Mouse (Mus musculus) induced T-regulatory cell, adult 2 months (primary cell): ENCODE data around the gene Riox2.

Experiments used
- DNase-seq: peaks from one replicate; pipeline ENCODE4 v3.0.0-alpha.2; 2012; ENCODE audit warnings: low read depth

The Riox2 gene

DNA sequence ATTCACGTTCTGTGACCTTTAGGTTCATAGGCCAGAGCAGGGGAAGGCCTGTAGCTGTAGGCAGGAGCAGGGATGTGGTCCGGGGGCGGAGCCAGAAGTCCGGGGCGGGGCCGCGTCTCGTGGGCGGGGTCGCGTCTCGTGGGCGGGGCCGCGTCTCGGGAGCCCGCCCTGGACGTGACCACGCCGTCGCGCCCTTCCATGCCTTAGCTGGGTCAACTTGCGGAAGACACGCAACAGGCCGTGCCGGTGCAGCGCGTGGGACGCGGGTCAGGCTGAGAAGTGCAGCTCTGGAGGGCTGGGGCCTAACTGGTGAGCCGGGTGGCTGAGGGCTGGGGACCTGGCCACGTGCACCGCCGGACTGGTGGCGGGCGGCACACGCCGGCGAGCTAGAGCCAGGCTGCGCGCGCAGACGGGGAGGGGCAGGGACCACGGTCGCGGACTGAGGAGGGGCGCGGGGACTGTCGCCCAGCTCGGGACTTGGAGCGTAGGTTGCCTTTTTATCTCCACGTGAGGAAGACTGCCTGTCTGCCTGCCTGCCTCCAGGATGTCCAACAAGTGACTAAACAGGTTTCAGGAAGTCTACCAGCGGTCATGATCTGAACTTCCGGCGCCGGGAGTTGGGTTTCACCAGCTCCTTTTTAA lies at the start of gene Riox2:
TSS of gene Riox2 (plus strand) at position 139 of the 642 bp plus-strand sequence.
- DNase-seq, result peak; percentile 93

DNA sequence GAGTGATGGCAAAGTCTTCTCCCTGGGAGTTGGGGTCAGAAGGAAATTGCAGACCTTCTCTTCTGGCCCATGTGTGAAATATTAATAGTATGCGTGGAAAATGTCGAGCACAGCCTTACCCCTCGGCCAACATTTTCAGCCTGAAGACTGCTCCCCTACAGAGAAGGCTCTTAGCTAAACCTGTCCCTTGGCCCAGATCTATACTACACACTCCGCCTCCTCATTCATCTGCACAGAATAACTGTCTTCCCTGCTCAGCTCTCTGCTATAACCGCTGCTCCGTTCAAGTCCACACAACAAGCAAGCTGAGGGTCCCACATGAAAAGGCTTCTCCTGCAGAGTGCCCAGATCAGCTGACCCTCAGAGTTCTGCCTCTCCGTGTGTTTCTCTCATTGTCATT lies 43.6 kb upstream of the Riox2 start:
- DNase-seq, result no peak

DNA sequence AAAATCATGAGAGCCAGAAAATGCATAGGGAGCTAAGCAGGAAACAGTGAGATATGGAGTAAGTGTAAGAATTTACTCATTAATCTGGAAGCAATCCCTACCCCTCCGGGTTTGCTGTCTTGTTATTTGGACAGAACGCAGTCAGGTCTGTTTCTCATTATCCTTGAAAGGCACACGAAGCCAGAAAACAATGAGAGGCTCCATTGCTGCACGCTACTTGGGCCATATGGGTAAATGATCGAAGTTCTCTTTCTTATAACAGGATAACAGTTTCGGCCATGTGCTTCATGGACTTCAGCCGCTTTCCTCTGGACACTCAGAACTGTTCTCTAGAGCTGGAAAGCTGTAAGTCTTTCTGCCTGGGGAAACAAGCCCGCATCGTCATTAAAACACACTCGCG lies 38.4 kb upstream of the Riox2 start:
- no peak for DNase-seq

DNA sequence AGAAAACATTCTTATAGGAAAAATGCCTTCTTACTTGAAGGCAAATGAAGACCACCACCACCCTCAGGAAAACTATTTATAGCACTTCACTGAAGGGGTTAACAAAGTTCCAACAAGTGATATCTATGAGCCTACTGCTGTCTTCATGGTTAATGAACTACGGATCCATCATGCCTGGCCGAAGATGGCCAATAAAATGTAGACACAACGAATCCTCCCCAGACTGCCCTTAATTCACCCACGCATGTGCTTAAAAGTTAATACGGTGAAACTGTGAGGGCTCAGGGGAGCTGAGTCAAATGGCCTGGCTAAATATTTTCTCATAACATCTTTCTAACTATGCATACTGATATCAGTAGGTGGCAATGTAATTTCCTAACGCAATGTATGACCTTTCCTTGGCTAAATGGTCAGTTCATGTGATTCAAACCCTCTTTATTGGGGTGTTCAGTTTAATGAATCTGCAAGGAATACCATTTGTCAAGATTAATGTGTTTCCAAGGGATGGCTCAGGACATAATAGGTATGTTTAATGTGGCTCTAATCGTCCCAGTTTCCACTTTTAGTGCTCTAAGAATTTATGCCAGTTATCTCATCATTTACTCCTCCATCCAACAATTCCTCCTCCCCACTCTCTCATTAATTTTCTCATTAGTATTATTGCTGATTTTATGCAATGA lies 26.6 kb upstream of the Riox2 start:
- no peak for DNase-seq

DNA sequence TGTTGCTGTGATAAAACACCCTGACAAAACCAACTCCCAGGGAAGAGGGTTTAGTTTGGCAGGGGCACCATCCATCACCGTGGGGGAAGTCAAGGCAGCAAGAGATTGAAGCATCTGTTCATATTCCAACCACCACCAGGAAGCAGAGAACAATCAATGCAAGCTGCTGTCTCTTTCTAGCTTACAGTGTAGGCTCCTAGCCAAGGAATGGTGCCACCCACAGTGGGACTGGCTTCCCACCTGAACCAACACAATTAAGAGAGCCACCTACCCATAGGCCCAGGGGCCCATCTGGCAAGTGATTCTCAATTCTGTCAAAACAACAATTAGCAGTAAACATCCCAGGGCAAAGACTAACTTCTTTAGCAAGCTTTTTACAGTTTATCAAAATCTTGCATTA lies 23.4 kb upstream of the Riox2 start:
- no peak for DNase-seq

DNA sequence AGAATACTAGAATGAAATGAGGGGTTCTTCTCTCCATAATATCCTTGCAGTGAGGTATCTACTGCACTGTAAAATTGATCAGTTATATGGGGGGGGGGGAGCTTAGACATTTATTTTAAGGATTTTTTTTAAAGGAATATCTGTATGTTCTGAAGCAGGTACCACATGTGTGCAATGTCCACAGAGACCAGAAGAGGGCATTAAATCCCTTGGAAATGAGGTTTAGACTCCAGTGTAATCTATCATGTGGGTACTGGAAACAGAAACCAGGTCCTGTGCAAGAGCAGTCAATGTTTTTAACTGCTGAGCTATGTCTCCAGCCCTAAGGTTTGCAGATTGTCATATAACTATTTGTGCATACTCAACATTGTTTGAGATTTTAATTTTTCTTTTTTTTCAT lies 22.5 kb upstream of the Riox2 start:
- DNase-seq, result peak; percentile 42

DNA sequence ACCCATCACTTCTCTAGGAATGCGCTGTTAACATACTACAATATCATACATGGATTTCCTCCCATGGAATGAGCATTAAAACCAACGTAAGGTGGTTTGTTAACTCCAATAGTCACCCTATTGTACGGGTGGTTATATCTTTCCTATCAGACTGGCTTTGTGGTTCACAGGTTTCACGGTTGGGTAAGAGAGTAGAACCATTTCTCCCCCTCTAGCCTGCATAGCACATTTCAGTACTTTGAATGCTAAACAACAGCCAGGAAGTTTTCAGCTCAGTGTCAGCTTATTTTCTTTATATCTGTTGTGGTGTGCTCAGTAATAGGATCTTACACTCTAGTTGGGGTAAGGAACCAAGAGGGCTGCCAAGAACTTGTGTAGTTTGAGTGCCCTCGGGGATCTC lies 19.8 kb upstream of the Riox2 start:
- DNase-seq, result no peak

DNA sequence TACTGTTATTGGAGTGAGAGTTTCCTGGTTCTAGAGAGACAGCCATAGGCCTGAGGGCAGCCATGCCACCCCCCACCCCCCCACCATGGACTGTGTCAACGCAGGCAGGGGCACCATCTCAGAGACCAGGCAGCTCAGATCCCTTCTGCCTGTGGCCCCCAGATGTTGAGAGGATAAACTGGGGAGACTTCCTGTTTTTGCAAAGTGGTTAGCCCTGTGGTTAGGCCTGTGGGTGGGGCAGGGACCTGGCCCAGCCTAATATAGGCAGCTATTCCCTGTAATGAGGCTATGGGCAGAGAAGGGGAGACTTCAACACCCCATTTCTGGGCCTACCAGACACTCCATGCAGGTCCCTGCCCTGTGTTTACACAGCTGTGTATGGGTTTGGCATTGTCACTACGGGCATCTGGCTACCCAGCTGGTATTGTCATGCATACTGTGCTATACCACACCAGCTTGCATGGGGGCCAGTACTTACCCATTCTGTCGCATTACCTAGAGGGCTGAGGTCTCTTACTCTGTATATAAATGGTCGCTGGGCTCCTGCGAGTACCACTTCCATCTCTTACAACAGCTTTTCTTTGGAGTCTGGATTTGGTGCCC lies 12.2 kb upstream of the Riox2 start:
- peak; percentile 42 for DNase-seq

DNA sequence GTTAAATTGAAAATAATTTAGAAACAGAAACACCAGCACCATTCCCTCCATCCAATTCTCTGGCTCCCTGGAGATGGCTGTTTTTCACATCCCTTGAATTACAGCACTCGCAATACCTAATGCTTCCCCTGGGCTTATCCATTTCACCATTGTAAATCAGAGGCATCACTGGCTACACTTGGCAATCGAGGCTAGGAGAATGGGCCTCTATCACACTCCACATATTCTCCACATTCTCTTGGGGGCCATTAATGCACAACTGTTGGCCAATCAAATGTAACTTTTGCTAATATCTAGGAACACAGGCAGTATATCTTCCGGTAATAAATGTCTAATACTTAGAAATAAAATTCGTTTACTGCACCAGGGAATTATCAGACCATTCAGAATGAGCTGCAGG lies 8.0 kb upstream of the Riox2 start:
- DNase-seq, result no peak

DNA sequence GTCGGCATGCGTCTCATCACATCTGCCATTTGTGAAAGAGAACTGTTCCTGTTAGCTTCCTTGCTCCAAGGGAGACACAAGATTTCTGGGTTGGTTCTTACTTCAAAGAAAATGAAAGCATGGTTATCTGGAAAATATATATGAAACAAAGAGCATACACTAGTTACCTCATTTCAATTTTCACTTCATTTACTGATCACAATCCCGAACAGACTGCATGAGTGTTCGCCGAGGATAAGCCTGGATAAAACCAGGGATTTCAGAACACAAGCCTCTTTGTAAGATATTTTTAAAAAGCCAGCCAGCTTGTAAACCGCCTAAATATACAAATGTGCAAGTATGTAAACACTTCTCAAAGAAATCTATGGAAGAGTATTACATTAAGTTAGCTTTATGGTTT lies 7.6 kb upstream of the Riox2 start:
- DNase-seq, result no peak

DNA sequence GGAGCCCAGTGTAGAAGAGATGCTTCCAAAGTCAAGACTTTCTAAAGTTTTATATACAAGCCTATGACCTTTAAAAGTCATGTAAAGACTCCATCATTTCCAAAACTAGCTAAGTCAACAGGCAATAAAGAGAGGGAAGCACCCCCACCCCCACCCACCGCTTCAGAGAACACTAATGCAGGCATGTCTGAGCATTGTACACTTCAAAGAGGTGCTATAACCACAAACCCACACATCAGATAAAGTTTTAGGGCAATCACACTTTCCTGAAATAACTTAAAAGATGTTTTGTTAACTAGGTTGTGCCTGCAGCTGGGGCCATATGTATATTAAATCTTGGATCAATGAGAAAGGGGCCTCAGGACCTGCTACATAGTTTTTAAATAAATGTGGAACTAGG lies 1.7 kb upstream of the Riox2 start:
- peak; percentile 76 for DNase-seq

DNA sequence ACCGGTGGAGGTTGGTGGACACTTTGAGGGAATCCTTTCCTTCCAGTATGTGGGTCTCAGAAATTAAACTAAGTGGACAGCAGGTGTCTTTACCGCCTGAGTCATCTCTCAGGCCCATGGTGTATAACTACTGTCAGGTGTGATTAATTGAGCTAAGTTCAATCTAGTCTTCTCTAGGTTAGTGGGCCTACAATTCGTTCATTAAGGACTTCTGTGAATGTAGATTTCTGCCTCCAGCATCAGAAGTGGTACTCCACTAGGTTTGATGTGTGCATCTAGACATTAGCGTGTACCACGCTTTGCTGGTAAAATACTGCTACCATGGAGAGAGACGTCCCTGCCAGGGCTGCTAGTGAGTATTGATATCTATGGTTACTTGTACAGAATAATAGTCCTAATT lies 971 bp downstream of the Riox2 start:
- DNase-seq, result no peak

DNA sequence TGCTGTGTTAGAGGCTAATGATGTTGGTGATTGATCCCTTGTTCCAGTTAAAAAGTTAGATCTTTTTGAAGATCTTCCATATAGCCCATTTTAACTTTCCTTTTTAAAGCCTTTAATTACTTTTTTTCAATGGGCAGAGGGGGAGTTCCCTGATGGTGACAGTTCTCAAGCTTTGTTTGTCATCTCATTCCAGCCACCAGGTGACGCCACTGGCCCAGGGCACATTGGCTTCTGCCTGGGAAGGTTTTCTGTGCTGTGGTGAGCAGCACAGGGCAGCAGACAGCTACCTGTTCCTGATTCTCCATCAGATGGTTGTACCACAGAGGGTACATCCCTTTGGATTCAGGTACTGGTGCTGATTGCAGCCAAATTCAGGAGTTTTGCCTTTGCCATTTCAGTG lies 3.2 kb downstream of the Riox2 start:
- DNase-seq, result peak; percentile 87

DNA sequence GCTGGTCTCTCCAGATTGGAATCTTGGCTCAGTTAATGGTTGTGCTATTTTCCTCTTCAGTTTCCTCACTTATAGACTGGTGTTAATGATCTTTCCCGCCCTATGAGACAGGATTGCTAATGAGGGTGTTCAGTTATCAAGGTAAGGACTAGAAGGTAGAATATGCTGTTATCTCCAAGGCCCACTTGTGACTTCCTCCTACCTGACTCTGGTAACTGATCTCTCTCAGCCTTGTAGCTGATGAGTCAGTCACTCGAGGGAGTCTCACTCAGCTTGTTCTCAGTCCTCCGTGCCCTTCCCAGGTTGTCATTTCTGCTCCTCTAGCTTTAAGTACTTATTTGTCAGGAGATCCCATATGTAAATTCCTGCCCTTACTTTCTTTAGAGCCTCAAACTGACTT lies 6.4 kb downstream of the Riox2 start:
- DNase-seq, result no peak

DNA sequence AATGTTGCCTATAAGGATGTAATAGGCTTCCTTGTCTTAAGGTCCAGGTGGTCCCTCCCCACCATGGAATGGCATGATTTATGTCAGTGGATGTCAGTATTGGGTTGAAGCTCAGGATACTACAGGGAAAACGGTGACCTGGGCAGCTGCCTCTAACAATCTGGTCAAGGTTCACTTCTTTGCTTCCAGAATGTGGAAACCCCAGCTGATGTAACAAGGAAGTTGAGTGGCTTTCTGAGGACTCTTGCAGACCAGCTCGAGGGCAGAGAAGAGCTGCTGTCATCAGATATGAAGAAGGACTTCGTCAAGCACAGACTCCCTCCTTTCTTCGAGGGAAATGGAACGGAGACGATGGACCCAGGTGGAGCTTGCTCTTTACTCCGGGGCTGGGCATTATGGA lies 15.7 kb downstream of the Riox2 start:
- no peak for DNase-seq

DNA sequence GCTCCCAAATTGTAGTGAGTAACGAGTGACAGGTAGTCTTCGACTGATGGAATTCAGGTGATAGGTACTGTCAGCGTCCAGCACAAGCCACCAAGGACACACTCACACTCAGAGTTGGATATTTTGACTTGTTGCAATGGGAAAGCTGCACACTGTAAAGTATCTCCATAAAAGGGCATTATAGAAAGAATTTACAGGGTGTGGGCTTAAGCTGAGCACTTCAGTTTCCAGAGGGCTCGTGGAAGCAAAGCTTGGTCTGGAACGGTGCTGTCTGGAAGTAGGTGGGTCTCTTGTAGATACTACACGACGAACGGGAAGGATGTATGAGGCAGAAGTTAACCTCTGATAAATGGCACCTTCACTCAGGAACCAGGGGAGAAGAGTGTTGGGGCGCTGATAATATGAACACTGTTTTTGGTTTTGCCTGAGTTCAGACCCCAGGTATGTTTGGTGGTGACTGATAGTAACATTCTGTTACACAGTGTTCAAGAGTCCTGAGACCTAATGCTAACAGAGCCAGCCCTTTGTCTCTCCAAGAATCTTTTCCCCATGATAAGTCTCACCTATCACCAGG lies 16.5 kb downstream of the Riox2 start:
- no peak for DNase-seq

DNA sequence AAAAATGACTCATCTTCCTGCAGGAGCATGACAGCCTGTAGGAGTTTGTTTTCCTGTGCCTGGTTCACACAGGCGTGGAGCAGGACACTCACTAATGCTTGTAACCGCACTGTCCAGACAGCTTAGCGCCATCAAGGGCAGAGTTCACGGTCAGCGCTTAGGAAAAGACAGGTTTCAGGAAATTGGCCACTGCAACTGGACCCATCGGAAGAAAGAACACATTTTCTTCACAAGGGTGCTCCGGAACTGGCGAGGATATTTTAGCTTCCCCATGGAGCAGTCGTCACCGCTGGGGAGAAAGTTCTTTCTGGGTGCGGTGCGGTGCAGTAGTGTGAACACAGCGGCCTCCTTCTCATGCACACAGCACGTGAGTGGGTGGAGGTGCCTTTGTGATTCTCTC lies 21.6 kb downstream of the Riox2 start:
- DNase-seq, result no peak

DNA sequence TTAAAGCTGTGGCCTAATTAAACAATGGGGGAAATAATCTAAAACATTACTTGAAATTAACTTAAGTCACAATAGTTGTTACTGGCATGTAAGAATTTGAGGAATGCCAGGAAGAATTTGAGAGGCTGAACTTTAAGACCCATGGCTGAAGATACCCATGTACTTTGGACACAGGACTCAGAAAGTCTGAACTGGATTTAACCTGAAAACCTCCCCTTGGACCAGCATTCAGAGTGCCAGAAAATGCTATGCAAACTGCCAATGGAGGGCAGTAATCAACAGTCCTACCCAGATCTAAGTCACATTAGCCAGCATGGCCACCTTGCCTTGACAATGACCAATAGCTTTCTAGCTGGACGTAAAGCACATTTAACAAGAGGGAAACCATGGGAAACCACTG lies 26.4 kb downstream of the Riox2 start:
- DNase-seq, result no peak

DNA sequence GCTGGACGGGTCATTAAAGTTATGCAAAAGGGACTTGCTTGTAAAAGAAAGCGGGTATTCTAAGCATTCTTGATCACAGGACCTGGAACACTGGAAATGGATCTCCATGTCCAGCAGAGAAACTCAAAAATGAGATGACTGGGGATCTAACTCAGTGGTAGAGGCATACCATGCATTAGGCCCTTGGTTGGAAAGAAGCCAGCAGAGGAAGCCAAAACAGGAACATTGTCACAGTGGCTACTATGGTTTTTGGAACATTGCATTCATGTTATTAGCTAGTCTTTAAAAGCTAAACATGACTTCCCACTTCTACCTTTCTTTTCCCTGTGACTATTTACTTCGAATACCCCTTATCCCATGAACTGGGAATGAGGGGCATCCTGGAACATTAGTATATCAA lies 27.6 kb downstream of the Riox2 start:
- DNase-seq, result no peak

DNA sequence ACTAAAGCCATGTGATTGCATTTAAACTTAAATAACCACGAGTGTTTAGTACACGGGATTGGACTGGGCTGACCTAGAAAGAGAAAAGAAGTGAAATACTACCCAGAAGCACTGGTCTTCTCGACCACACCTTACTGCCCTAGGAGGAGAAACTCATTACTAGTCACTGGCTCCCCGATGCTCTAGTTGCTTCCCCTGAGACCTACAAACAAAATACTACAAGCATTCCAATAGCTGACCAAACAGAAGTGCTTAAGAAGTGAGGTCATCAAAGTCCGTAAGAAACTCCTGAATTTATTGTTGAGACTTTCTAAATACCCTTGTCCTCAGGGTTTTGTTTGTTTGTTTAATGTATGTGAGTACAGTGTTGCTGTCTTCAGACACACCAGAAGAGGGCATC lies 38.3 kb downstream of the Riox2 start:
- DNase-seq, result no peak

DNA sequence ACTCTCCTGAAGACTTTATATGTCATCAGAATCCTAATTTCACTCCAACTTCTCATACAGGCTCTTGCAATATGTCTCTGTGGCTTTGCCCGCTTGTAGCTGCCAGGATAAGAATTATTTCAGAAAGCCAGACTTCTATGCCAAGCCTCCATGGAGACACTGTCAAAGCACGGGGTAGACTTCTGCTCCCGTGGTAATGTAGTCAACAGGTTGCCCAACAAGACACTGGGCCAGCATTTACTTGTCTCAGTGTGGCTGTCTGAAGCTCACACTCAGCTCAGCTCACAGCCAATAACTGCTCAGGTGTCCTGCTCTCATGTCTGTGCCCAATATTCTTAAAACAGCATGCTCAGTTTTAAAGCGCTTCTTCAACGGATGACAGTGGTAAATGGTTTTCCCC lies 43.6 kb downstream of the Riox2 start:
- no peak for DNase-seq

DNA sequence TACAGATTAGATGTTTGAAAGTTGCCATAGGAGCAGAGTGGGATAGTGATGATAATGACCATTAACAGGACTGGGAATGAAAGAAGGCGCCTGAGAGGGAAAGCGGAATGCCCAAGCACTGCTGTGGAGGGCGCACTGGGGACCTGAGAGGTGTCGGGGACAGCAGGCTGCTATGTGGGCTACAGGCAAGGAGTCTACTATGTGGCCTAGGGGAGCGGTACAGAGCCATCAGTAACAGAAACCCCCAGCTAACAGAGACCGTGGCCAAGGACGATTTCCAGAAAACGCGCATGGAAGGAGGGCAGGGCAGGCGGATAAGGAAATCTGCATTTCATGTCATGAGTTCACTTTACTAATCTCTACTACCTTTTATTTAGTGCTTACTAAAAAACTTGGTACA lies 45.4 kb downstream of the Riox2 start:
- no peak for DNase-seq

DNA sequence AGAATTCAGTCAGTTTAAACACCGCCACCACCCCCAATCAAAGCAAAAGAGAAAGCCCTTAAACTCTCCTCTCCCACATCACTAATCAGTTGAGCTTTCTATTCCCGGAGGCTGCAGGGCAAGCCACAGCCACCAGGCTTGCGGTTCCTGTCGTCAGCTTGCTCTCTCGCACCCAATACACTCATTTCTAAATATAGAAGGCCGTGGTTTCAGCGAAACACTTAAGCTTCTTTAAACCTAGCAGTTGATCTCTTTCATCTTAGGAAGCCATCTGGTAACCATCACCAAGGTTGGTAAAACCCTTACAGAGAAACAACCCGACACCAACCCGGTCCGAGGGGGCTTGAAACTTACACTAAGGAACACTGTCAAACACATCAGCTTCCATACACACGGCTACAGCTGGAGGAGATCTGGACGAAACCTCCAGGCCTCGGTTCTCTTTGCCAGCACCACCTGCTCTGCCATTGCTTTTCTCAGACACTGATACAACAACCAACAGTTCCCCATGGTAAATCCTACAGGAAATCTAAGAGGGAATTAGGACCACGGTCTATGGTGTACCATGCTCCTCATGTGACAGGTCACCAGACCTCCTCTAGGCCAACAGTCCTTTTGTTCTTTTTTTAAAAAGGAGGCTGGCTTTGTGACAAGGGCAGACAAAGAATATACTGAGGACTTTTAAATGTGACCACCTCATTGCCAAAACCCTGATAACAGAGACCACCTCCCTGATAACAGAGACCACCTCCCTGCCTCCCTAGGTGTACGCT lies 46.1 kb downstream of the Riox2 start:
- peak; percentile 81 for DNase-seq
